Mouse (Mus musculus): Measurements from ENCODE around the gene Rgs16. TPM values are rescaled to one million over a fixed set of nuclear protein-coding genes. Genes with fewer than 3 reads are reported as not detected.

Gene Rgs16
- polyA plus RNA-seq, 1 experiment from 2014 or later, result 0.34 TPM

GRCm38 (mm10) chr1:153720935-153721334 lies 19.2 kb upstream of the Rgs16 start:
- no peak overlapping the region for H3K4me2 ChIP-seq
- no peaks in the 10 kb centered on the region for H3K9me3 ChIP-seq (ENCODE audit: low read depth, low read length)
- H3K4me1 ChIP-seq (ENCODE audit: insufficient read depth), result no peaks in the 10 kb centered on the region
- no peaks in the 10 kb centered on the region for H3K27me3 ChIP-seq (ENCODE audit: insufficient read depth, low read length)
- ATAC-seq (ENCODE audit: insufficient read depth) (no peak), DNase-seq (peak; percentile 34)
- no peak for TF ChIP-seq CTCF (IDR thresholded peaks at IDR 0.05; ENCODE audit: low read depth)
- no peak overlapping the region for H3K4me3 ChIP-seq (ENCODE audit: low read depth, low read length)
- no peak overlapping the region for H3K27ac ChIP-seq (ENCODE audit: low read depth)
- no peak overlapping the region for H3K9ac ChIP-seq
- H3K36me3 ChIP-seq (ENCODE audit: insufficient read depth), result no peaks in the 10 kb centered on the region
- 62% methylated on average over 7 of the region's 7 CpGs for WGBS

GRCm38 (mm10) chr1:153721565-153722310 lies 18.4 kb upstream of the Rgs16 start:
- no peak overlapping the region for H3K9ac ChIP-seq
- DNase-seq (no peak), ATAC-seq (ENCODE audit: insufficient read depth) (no peak)
- H3K36me3 ChIP-seq (ENCODE audit: insufficient read depth), result no peaks in the 10 kb centered on the region
- 74% methylated on average over 9 of the region's 9 CpGs for WGBS
- no peak overlapping the region for H3K4me2 ChIP-seq
- H3K4me3 ChIP-seq (ENCODE audit: low read depth, low read length), result no peak overlapping the region
- H3K9me3 ChIP-seq (ENCODE audit: low read depth, low read length), result no peaks in the 10 kb centered on the region
- H3K27me3 ChIP-seq (ENCODE audit: insufficient read depth, low read length), result no peaks in the 10 kb centered on the region
- TF ChIP-seq CTCF (IDR thresholded peaks at IDR 0.05; ENCODE audit: low read depth), result no peak
- no peak overlapping the region for H3K27ac ChIP-seq (ENCODE audit: low read depth)
- no peaks in the 10 kb centered on the region for H3K4me1 ChIP-seq (ENCODE audit: insufficient read depth)

GRCm38 (mm10) chr1:153723426-153723825 lies 16.7 kb upstream of the Rgs16 start:
- H3K4me3 ChIP-seq (ENCODE audit: low read depth, low read length), result no peak overlapping the region
- H3K9ac ChIP-seq, result no peak overlapping the region
- H3K4me1 ChIP-seq (ENCODE audit: insufficient read depth), result no peaks in the 10 kb centered on the region
- H3K36me3 ChIP-seq (ENCODE audit: insufficient read depth), result no peaks in the 10 kb centered on the region
- DNase-seq (no peak), ATAC-seq (ENCODE audit: insufficient read depth) (no peak)
- 64% methylated on average over 9 of the region's 9 CpGs for WGBS
- no peak overlapping the region for H3K27ac ChIP-seq (ENCODE audit: low read depth)
- no peaks in the 10 kb centered on the region for H3K9me3 ChIP-seq (ENCODE audit: low read depth, low read length)
- TF ChIP-seq CTCF (IDR thresholded peaks at IDR 0.05; ENCODE audit: low read depth), result no peak
- H3K4me2 ChIP-seq, result no peak overlapping the region
- H3K27me3 ChIP-seq (ENCODE audit: insufficient read depth, low read length), result no peaks in the 10 kb centered on the region

- ATAC-seq (ENCODE audit: insufficient read depth), result no peak
- 74% methylated on average over 16 of the region's 16 CpGs for WGBS
- TF ChIP-seq CTCF (IDR thresholded peaks at IDR 0.05; ENCODE audit: low read depth), result no peak
Measured at GRCm38 (mm10) chr1:153726636-153727035, 13.5 kb upstream of the Rgs16 start.

GRCm38 (mm10) chr1:153729806-153730205 lies 10.3 kb upstream of the Rgs16 start:
- Histone ChIP-seq H3K36me3 (ENCODE audit: insufficient read depth) (no peaks in the 10 kb centered on the region), H3K27ac (ENCODE audit: low read depth) (no peak overlapping the region), H3K4me2 (no peak overlapping the region), H3K9me3 (ENCODE audit: low read depth, low read length) (no peaks in the 10 kb centered on the region), H3K27me3 (ENCODE audit: insufficient read depth, low read length) (no peaks in the 10 kb centered on the region), H3K9ac (no peak overlapping the region), H3K4me1 (ENCODE audit: insufficient read depth) (0 out of 2 replicates have a peak, but pooled peaks cover 6% of the 10 kb centered on the region), H3K4me3 (ENCODE audit: low read depth, low read length) (no peak overlapping the region)
- no peak for ATAC-seq (ENCODE audit: insufficient read depth)
- no peak for DNase-seq
- 38% methylated on average over 2 of the region's 2 CpGs for WGBS
- TF ChIP-seq CTCF (IDR thresholded peaks at IDR 0.05; ENCODE audit: low read depth), result no peak

More at GRCm38 (mm10) chr1:153726636-153727035, 13.5 kb upstream of the Rgs16 start:
- Histone ChIP-seq H3K4me2 (no peak overlapping the region), H3K9me3 (ENCODE audit: low read depth, low read length) (no peaks in the 10 kb centered on the region), H3K36me3 (ENCODE audit: insufficient read depth) (no peaks in the 10 kb centered on the region), H3K9ac (no peak overlapping the region), H3K4me1 (ENCODE audit: insufficient read depth) (no peaks in the 10 kb centered on the region), H3K27me3 (ENCODE audit: insufficient read depth, low read length) (no peaks in the 10 kb centered on the region), H3K4me3 (ENCODE audit: low read depth, low read length) (no peak overlapping the region), H3K27ac (ENCODE audit: low read depth) (no peak overlapping the region)
- no peak for DNase-seq

- Histone ChIP-seq H3K4me2 (no peak overlapping the region), H3K9ac (no peak overlapping the region), H3K27ac (ENCODE audit: low read depth) (no peak overlapping the region), H3K9me3 (ENCODE audit: low read depth, low read length) (no peaks in the 10 kb centered on the region), H3K4me3 (ENCODE audit: low read depth, low read length) (no peak overlapping the region), H3K27me3 (ENCODE audit: insufficient read depth, low read length) (no peaks in the 10 kb centered on the region), H3K36me3 (ENCODE audit: insufficient read depth) (no peaks in the 10 kb centered on the region), H3K4me1 (ENCODE audit: insufficient read depth) (0 out of 2 replicates have a peak, but pooled peaks cover 6% of the 10 kb centered on the region)
- TF ChIP-seq CTCF (IDR thresholded peaks at IDR 0.05; ENCODE audit: low read depth), result no peak
- ATAC-seq (ENCODE audit: insufficient read depth) (no peak; the same call in 1 of the 2 replicates), DNase-seq (no peak)
- 50% methylated on average over 3 of the region's 3 CpGs for WGBS
Measured at GRCm38 (mm10) chr1:153730671-153731070, 9.5 kb upstream of the Rgs16 start.

- no peaks in the 10 kb centered on the region for H3K9me3 ChIP-seq (ENCODE audit: low read depth, low read length)
- 42% methylated on average over 9 of the region's 9 CpGs for WGBS
- 0 out of 2 replicates have a peak, but pooled peaks cover 6% of the 10 kb centered on the region for H3K4me1 ChIP-seq (ENCODE audit: insufficient read depth)
- no peak for TF ChIP-seq CTCF (IDR thresholded peaks at IDR 0.05; ENCODE audit: low read depth)
- no peak for ATAC-seq (ENCODE audit: insufficient read depth)
- H3K4me2 ChIP-seq, result no peak overlapping the region
- DNase-seq, result no peak
- H3K27ac ChIP-seq (ENCODE audit: low read depth), result no peak overlapping the region
- no peak overlapping the region for H3K9ac ChIP-seq
- peaks cover 7% of the 10 kb centered on the region; the same call in 1 of the 2 replicates for H3K27me3 ChIP-seq (ENCODE audit: insufficient read depth, low read length)
- no peaks in the 10 kb centered on the region for H3K36me3 ChIP-seq (ENCODE audit: insufficient read depth)
- no peak overlapping the region for H3K4me3 ChIP-seq (ENCODE audit: low read depth, low read length)
Measured at GRCm38 (mm10) chr1:153733181-153733580, 7.0 kb upstream of the Rgs16 start.
